Mouse (Mus musculus): ENCODE measurements at regions not wholly inside any gene's neighbourhood (a gene's known extent, or its start where the extent isn't known, plus 50 kb on each side); places are given as distances from the start of the nearest gene placed in this dataset.

DNA sequence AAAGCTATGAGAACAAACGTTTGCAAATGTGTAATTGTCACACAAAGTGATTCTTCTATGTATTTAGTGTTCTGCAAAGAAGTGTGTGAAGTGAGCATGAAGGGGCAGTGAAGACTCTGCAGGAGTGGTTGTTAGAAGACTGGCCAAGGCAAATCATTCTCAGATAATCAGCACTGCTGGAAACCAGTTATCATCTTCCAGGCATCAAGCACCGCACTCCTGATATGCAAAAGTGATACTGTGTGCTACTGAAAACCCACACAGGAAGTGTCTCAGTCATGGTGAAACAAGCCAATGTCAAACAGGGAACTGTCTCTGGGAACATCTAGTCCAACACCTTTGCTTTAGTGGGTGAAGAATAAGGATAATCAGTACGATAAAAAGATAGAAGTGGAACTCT, 427.9 kb upstream of the Cited2 start:
- Histone ChIP-seq H3K9me3 (replicated peaks; ENCODE audit: control insufficient read depth, insufficient read depth, low read length, poor library complexity, severe bottlenecking) (no peaks in the 10 kb centered on the region), H3K36me3 (ENCODE audit: control insufficient read depth, insufficient read depth, low read length, poor library complexity, severe bottlenecking) (no peaks in the 10 kb centered on the region), H3K9ac (ENCODE audit: low read depth, poor library complexity, severe bottlenecking) (no peak overlapping the region), H3K4me3 (ENCODE audit: low read depth, low read length) (no peak overlapping the region), H3K27me3 (ENCODE audit: control insufficient read depth, insufficient read depth, low read length, poor library complexity, severe bottlenecking) (no peaks in the 10 kb centered on the region), H3K4me1 (ENCODE audit: control insufficient read depth, insufficient read depth, low read length) (no peaks in the 10 kb centered on the region), H3K27ac (ENCODE audit: insufficient read depth, low read length) (no peak overlapping the region)
- no peak for TF ChIP-seq POLR2A (IDR thresholded peaks at IDR 0.05; ENCODE audit: insufficient read depth, low read length)
- no peak for TF ChIP-seq CTCF (IDR thresholded peaks at IDR 0.05; ENCODE audit: low read depth, low read length)
- TF ChIP-seq EP300 (IDR thresholded peaks at IDR 0.05; ENCODE audit: insufficient read depth, low read depth, low read length): no peak

DNA sequence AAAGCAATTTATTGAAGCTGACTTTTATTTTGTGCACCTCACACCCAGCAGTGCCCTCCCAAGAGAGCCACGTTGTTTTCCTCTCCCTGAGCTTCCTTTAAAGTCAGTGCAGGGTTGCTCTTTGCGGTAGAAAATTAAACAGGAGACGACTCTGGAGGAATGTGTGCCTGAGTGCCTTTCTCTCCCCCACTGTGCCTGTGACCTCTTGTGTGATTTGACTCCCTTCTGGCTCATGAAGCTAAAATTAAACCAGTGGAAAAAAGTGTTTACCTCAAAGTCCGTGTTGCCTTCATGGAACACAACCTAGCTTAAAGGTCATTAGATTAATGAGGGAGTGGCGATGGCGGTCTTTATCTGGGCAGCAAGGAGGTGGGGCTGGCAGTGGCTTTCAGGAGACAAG, 423.4 kb upstream of the Cited2 start:
- H3K27me3 ChIP-seq (ENCODE audit: control insufficient read depth, insufficient read depth, low read length, poor library complexity, severe bottlenecking): no peaks in the 10 kb centered on the region
- no peak overlapping the region for H3K4me3 ChIP-seq (ENCODE audit: low read depth, low read length)
- no peak overlapping the region for H3K27ac ChIP-seq (ENCODE audit: insufficient read depth, low read length)
- H3K4me1 ChIP-seq (ENCODE audit: control insufficient read depth, insufficient read depth, low read length): no peaks in the 10 kb centered on the region
- H3K36me3 ChIP-seq (ENCODE audit: control insufficient read depth, insufficient read depth, low read length, poor library complexity, severe bottlenecking): no peaks in the 10 kb centered on the region
- no peak overlapping the region for H3K9ac ChIP-seq (ENCODE audit: low read depth, poor library complexity, severe bottlenecking)
- no peak for TF ChIP-seq CTCF (IDR thresholded peaks at IDR 0.05; ENCODE audit: low read depth, low read length)
- no peak for TF ChIP-seq EP300 (IDR thresholded peaks at IDR 0.05; ENCODE audit: insufficient read depth, low read depth, low read length)
- TF ChIP-seq POLR2A (IDR thresholded peaks at IDR 0.05; ENCODE audit: insufficient read depth, low read length): no peak
- H3K9me3 ChIP-seq (replicated peaks; ENCODE audit: control insufficient read depth, insufficient read depth, low read length, poor library complexity, severe bottlenecking): no peaks in the 10 kb centered on the region

GRCm38 (mm10) chr10:17326724-17327123, 396.3 kb upstream of the Cited2 start:
- no peak overlapping the region for H3K4me3 ChIP-seq (ENCODE audit: low read depth, low read length)
- H3K27ac ChIP-seq (ENCODE audit: insufficient read depth, low read length): no peak overlapping the region
- H3K27me3 ChIP-seq (ENCODE audit: control insufficient read depth, insufficient read depth, low read length, poor library complexity, severe bottlenecking): no peaks in the 10 kb centered on the region
- H3K36me3 ChIP-seq (ENCODE audit: control insufficient read depth, insufficient read depth, low read length, poor library complexity, severe bottlenecking): no peaks in the 10 kb centered on the region
- no peaks in the 10 kb centered on the region for H3K4me1 ChIP-seq (ENCODE audit: control insufficient read depth, insufficient read depth, low read length)
- peaks cover 6% of the 10 kb centered on the region; the same call in 1 of the 2 replicates for H3K9me3 ChIP-seq (replicated peaks; ENCODE audit: control insufficient read depth, insufficient read depth, low read length, poor library complexity, severe bottlenecking)
- no peak for TF ChIP-seq CTCF (IDR thresholded peaks at IDR 0.05; ENCODE audit: low read depth, low read length)
- no peak for TF ChIP-seq EP300 (IDR thresholded peaks at IDR 0.05; ENCODE audit: insufficient read depth, low read depth, low read length)
- TF ChIP-seq POLR2A (IDR thresholded peaks at IDR 0.05; ENCODE audit: insufficient read depth, low read length): no peak
- no peak overlapping the region for H3K9ac ChIP-seq (ENCODE audit: low read depth, poor library complexity, severe bottlenecking)

DNA sequence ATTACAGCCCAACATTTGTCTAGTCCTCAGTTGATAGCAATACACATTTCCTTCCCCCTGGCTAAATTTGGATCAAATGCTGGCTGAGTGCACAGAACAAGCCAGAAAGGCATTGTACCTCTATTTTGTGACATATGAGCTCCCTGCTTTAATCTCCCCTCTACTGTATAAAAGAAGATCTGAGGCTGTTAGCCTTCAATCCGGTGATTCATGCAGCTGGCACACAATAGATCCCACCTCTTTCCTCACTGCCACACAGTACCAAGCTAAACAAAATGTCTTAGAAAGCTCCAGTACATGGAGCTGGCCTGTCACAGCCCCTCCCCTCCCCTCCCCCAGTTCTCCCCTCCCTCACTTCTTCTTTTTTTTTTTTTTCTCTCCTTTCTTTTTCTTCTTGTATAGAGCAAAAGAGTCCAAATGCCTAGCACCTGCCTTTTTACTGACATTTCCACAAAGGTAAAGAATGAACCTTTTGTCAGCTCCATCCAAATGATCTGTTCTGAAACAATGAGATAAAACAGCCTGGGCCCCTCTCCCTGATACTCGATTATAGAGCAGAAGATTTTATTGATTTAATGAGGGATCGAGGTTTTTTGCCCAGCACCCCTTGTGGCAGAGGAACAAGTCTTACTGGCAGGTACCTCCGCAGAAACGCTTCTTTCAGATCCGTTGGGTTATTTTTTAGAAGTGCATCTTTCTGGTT, 392.0 kb upstream of the Cited2 start:
- Histone ChIP-seq H3K4me3 (ENCODE audit: low read depth, low read length) (no peak overlapping the region), H3K27ac (ENCODE audit: insufficient read depth, low read length) (no peak overlapping the region), H3K27me3 (ENCODE audit: control insufficient read depth, insufficient read depth, low read length, poor library complexity, severe bottlenecking) (no peaks in the 10 kb centered on the region), H3K9me3 (replicated peaks; ENCODE audit: control insufficient read depth, insufficient read depth, low read length, poor library complexity, severe bottlenecking) (no peaks in the 10 kb centered on the region), H3K36me3 (ENCODE audit: control insufficient read depth, insufficient read depth, low read length, poor library complexity, severe bottlenecking) (no peaks in the 10 kb centered on the region), H3K9ac (ENCODE audit: low read depth, poor library complexity, severe bottlenecking) (no peak overlapping the region), H3K4me1 (ENCODE audit: control insufficient read depth, insufficient read depth, low read length) (no peaks in the 10 kb centered on the region)
- TF ChIP-seq CTCF (IDR thresholded peaks at IDR 0.05; ENCODE audit: low read depth, low read length) (no peak), EP300 (IDR thresholded peaks at IDR 0.05; ENCODE audit: insufficient read depth, low read depth, low read length) (no peak), POLR2A (IDR thresholded peaks at IDR 0.05; ENCODE audit: insufficient read depth, low read length) (no peak)

DNA sequence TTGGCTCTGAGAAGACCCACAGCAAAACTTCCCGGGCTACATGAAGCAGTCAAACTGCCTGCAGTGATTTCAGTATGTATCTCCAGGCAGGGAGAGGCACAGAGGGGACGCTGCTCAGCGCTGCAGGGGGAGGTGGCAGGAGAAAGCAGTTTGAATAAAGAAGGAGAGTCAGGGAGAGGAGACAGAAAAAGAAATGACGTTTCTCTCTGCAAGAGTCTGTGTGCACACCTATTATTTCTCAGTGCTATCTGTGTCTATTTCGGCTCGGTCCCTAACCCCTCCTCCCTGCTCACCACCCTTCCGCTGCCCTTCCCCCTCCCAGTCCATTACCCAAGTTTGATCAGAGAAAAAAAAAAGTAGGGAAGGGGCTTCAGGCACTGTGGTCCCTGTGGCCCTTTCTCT, 391.4 kb upstream of the Cited2 start:
- Histone ChIP-seq H3K4me3 (ENCODE audit: low read depth, low read length) (peak overlapping the region; percentile 17; the same call in 1 of the 2 replicates), H3K4me1 (ENCODE audit: control insufficient read depth, insufficient read depth, low read length) (no peaks in the 10 kb centered on the region), H3K27me3 (ENCODE audit: control insufficient read depth, insufficient read depth, low read length, poor library complexity, severe bottlenecking) (no peaks in the 10 kb centered on the region), H3K9ac (ENCODE audit: low read depth, poor library complexity, severe bottlenecking) (no peak overlapping the region), H3K9me3 (replicated peaks; ENCODE audit: control insufficient read depth, insufficient read depth, low read length, poor library complexity, severe bottlenecking) (no peaks in the 10 kb centered on the region), H3K27ac (ENCODE audit: insufficient read depth, low read length) (no peak overlapping the region), H3K36me3 (ENCODE audit: control insufficient read depth, insufficient read depth, low read length, poor library complexity, severe bottlenecking) (no peaks in the 10 kb centered on the region)
- no peak for TF ChIP-seq POLR2A (IDR thresholded peaks at IDR 0.05; ENCODE audit: insufficient read depth, low read length)
- TF ChIP-seq CTCF (IDR thresholded peaks at IDR 0.05; ENCODE audit: low read depth, low read length): no peak
- TF ChIP-seq EP300 (IDR thresholded peaks at IDR 0.05; ENCODE audit: insufficient read depth, low read depth, low read length): no peak

GRCm38 (mm10) chr10:17332025-17332767, 390.8 kb upstream of the Cited2 start:
- H3K27ac ChIP-seq (ENCODE audit: insufficient read depth, low read length): no peak overlapping the region
- no peaks in the 10 kb centered on the region for H3K9me3 ChIP-seq (replicated peaks; ENCODE audit: control insufficient read depth, insufficient read depth, low read length, poor library complexity, severe bottlenecking)
- no peak overlapping the region for H3K4me3 ChIP-seq (ENCODE audit: low read depth, low read length)
- no peaks in the 10 kb centered on the region for H3K4me1 ChIP-seq (ENCODE audit: control insufficient read depth, insufficient read depth, low read length)
- no peak overlapping the region for H3K9ac ChIP-seq (ENCODE audit: low read depth, poor library complexity, severe bottlenecking)
- no peaks in the 10 kb centered on the region for H3K27me3 ChIP-seq (ENCODE audit: control insufficient read depth, insufficient read depth, low read length, poor library complexity, severe bottlenecking)
- TF ChIP-seq POLR2A (IDR thresholded peaks at IDR 0.05; ENCODE audit: insufficient read depth, low read length) (no peak), EP300 (IDR thresholded peaks at IDR 0.05; ENCODE audit: insufficient read depth, low read depth, low read length) (no peak), CTCF (IDR thresholded peaks at IDR 0.05; ENCODE audit: low read depth, low read length) (no peak)
- H3K36me3 ChIP-seq (ENCODE audit: control insufficient read depth, insufficient read depth, low read length, poor library complexity, severe bottlenecking): no peaks in the 10 kb centered on the region

Data from ES-Bruce4 (cell line).